Mouse (Mus musculus) liver, embryonic 14.5 days (tissue): Measurements from ENCODE around the gene Dner.

Experiments
- CTCF ChIP-seq: IDR thresholded peaks from 2 replicates; pipeline ENCODE4 v1.5.1; 2016; ENCODE audit warnings: antibody characterized with exemption, low read depth, control low read depth
- EP300 ChIP-seq: IDR thresholded peaks from 2 replicates; pipeline ENCODE4 v1.6.1; 2016; ENCODE audit warnings: antibody characterized with exemption, low read depth

- TF ChIP-seq EP300 (no peak), CTCF (no peak)
Observed at GRCm38 (mm10) chr1:84506984-84507546, 189.0 kb downstream of the Dner start.
